Mouse (Mus musculus) forebrain, embryonic 15.5 days (tissue): ENCODE data around the gene Etfdh. TPM values are rescaled to one million over a fixed set of nuclear protein-coding genes. Genes with fewer than 3 reads are reported as not detected.

Experiments
- ATAC-seq: fragments of 200-750 bp; cut with Nextera tagmentation; replicated peaks from 2 replicates; pipeline ENCODE4 v1.8.0; 2017; ENCODE audit warnings: mild to moderate bottlenecking, moderate TSS enrichment, moderate library complexity
- H3K27ac ChIP-seq: fragments of 300-500 bp; sonication (generic); replicated peaks from 2 replicates; pipeline ENCODE4 v1.5.1; 2015; ENCODE audit warnings: mild to moderate bottlenecking, inconsistent platforms
- H3K27me3 ChIP-seq: fragments of 300-500 bp; sonication (generic); 2 replicates; pipeline ENCODE4 v1.6.1; 2015; ENCODE audit warnings: inconsistent platforms
- H3K36me3 ChIP-seq: fragments of 300-500 bp; sonication (generic); 2 replicates; pipeline ENCODE4 v1.6.1; 2015; ENCODE audit warnings: mild to moderate bottlenecking, inconsistent platforms
- H3K4me1 ChIP-seq: fragments of 300-500 bp; sonication (generic); 2 replicates; pipeline ENCODE4 v1.6.1; 2015; ENCODE audit warnings: inconsistent platforms
- H3K4me2 ChIP-seq: fragments of 300-500 bp; sonication (generic); replicated peaks from 2 replicates; pipeline ENCODE4 v1.6.1; 2015; ENCODE audit warnings: mild to moderate bottlenecking, inconsistent platforms
- H3K4me3 ChIP-seq: fragments of 300-500 bp; sonication (generic); 2 replicates; pipeline ENCODE4 v1.5.1; 2015; ENCODE audit warnings: mild to moderate bottlenecking, inconsistent platforms
- H3K9ac ChIP-seq: fragments of 300-500 bp; sonication (generic); replicated peaks from 2 replicates; pipeline ENCODE4 v1.6.1; 2015; ENCODE audit warnings: mild to moderate bottlenecking, inconsistent platforms
- H3K9me3 ChIP-seq: fragments of 300-500 bp; sonication (generic); 2 replicates; pipeline ENCODE4 v1.6.1; 2016; ENCODE audit warnings: inconsistent platforms
- WGBS: fragments of 180-500 bp; shearing (Covaris S2); methylation state at CpG from one replicate; pipeline ENCODE4 v1.1.7; 2015; ENCODE audit warnings: mixed read lengths; 5-methylcytosine and 5-hydroxymethylcytosine counted together
- polyA plus RNA-seq: library from polyadenylated mRNA; unstranded; fragments of >200 nt; fragmentation: Nextera tagmentation; extraction: Ambion mirVana; gene quantifications from 2 replicates; pipeline ENCODE4 v1.2.1, GENCODE M21; 2015

Etfdh gene
- polyA plus RNA-seq, 1 experiment from 2014 or later, result 42.6 TPM

DNA sequence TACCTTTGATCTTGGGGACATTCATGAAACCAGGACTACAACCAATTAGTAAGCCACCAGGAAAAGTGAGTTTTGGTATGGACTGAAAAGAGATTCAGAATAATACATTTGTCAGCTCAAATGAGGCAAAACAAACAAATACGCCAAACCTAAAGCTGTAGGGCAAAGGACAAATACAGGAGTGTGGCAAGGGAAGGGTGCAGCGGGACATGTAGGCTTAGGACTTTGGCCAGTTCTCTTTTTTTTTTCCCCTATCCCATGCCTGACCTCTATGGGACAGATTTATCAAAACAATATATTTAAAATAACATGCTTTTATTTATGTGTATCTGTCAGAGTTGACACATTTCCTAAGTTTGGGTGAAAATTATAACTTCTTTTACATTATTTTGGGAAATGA is 19.4 kb downstream of the Etfdh start:
- Histone ChIP-seq H3K4me3 (no peak overlapping the region), H3K36me3 (peaks cover 58% of the 10 kb centered on the region), H3K27me3 (no peaks in the 10 kb centered on the region), H3K9me3 (no peaks in the 10 kb centered on the region), H3K4me2 (no peak overlapping the region), H3K4me1 (no peaks in the 10 kb centered on the region), H3K27ac (no peak overlapping the region), H3K9ac (no peak overlapping the region)
- WGBS, result 90% methylated on average over 2 of the region's 2 CpGs
- no peak for ATAC-seq

GRCm38 (mm10) chr3:79595468-79595867 is 33.8 kb downstream of the Etfdh start:
- H3K4me1 ChIP-seq, result peaks cover 18% of the 10 kb centered on the region
- peaks cover 54% of the 10 kb centered on the region for H3K36me3 ChIP-seq
- H3K4me3 ChIP-seq, result no peak overlapping the region
- no peak overlapping the region for H3K4me2 ChIP-seq
- ATAC-seq, result no peak
- H3K9ac ChIP-seq, result no peak overlapping the region
- WGBS, result 94% methylated on average over 7 of the region's 7 CpGs
- H3K27me3 ChIP-seq, result no peaks in the 10 kb centered on the region
- no peak overlapping the region for H3K27ac ChIP-seq
- H3K9me3 ChIP-seq, result no peaks in the 10 kb centered on the region

DNA sequence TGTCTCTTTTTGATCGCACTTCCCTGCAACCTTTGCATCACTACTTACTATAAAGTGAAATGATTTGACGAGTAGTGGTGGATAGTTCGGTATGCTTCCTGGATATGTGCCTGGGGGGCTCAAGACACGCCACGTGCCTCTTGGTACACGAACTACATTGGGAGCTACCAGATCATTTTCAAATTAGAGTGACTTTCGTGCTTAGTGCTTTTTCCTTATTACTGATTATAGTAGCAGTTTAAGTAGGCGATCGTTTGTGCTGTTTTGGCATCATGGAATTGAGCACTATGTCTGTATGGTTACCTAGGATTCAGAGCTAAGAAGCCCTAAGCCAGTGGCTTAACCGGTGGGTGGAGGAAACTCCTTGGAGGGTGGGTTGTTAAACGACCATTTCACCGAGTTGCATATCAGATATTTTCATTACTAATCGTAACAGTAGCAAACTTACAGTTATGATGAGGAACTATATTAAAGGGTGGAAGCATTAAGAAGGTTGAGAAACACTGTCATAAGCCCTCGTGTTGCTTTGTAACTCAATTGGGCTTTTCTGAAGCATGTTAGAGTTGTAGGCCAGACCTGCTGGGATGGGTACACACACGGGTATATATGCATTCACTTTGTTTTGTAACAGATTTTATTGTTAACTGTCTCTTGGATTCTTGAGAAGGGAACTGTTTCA is 37.4 kb downstream of the Etfdh start:
- Histone ChIP-seq H3K4me3 (peak overlapping the region; percentile 78), H3K36me3 (peaks cover 26% of the 10 kb centered on the region), H3K4me2 (peak overlapping the region; percentile 61), H3K9me3 (no peaks in the 10 kb centered on the region), H3K4me1 (peaks cover 18% of the 10 kb centered on the region), H3K9ac (peak overlapping the region; percentile 78), H3K27ac (peak overlapping the region; percentile 74; the same call in 1 of the 2 replicates), H3K27me3 (no peaks in the 10 kb centered on the region)
- WGBS, result 6% methylated on average over 15 of the region's 15 CpGs
- ATAC-seq, result peak; percentile 37; the same call in 1 of the 2 replicates

DNA sequence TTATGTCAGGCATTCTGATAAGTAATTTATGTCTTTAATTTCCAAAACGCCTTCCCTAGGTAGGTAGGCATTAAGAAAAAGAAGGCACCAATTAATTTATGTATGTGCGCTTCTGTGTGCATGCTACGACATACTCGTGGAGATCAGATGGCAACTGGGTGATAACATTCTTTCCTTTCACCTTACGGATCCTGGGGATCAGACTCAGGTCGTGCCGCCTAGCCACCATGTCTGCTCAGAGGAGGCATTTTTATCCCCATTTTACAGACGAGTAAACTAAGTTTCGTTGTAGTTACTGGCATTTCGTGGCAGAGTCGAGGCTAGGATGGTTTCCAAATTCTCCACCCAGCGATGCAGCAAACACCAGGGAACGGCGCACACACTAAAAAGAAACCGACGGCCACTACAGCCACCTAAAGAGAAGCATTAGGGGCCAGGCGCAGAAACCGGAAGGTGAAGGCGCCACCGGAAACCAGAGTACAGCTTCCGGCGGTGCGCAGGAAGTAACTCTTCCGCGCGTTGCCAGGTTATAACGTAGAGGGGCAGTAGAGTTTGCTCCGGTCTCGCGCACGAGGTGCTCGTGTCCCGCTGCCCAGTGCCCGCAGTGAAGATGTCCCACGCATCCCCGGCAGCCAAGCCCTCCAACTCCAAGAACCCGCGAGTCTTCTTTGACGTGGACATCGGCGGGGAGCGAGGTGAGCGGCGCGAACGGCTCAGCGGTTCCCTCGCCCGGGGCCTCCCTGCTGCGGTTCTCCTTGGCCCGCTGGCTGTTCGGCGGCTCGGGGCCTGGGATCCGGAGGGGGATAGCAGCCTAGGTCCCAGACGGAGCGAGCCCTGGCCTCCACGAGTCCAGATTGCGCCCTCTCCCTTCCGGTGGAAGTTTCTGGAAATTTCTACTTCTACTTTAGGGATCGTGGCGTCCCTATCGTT is 38.2 kb downstream of the Etfdh start, which contains the start of gene Ppid:
Gene Ppid (plus strand): TSS at position 480 of the 930 bp plus-strand sequence.
- Histone ChIP-seq H3K4me3 (peak within 1 kb of the TSS; percentile 78), H3K27ac (peak within 1 kb of the TSS; percentile 74), H3K4me1 (peaks cover 18% of the 10 kb centered on the region), H3K9ac (peak within 1 kb of the TSS; percentile 78), H3K36me3 (peaks cover 20% of the 10 kb centered on the region), H3K27me3 (no peaks in the 10 kb centered on the region), H3K4me2 (peak within 1 kb of the TSS; percentile 61), H3K9me3 (no peaks in the 10 kb centered on the region)
- WGBS, result 3% methylated on average over 63 of the region's 63 CpGs
- ATAC-seq, result peak; percentile 89

GRCm38 (mm10) chr3:79589671-79590070 is 39.6 kb downstream of the Etfdh start:
- Histone ChIP-seq H3K9me3 (no peaks in the 10 kb centered on the region), H3K27ac (no peak overlapping the region), H3K4me2 (no peak overlapping the region), H3K4me3 (no peak overlapping the region), H3K27me3 (no peaks in the 10 kb centered on the region), H3K9ac (no peak overlapping the region), H3K36me3 (peaks cover 7% of the 10 kb centered on the region), H3K4me1 (peaks cover 18% of the 10 kb centered on the region)
- 85% methylated on average over 2 of the region's 2 CpGs for WGBS
- ATAC-seq, result no peak

DNA sequence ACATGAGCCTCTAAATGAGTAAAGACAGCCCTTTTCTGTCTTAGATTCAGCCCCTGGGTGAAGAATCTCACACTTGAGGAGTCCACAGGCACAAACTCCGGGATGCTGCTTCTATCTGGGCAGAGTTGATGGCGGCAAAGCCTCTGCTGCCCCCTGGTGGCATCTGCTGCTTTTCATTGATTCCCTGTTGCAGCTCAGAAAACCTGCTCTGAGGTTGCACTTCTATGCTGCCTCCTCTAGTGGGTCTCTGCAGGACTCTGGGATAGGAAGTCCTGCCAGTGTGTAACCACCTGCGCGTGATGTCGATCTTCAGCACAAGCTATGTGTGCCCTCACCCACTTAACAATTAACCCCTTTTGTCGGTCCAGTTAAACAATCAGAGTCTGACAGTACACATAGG is 42.5 kb downstream of the Etfdh start:
- WGBS, result 4% methylated on average over 6 of the region's 6 CpGs

GRCm38 (mm10) chr3:79579891-79580575 is 49.3 kb downstream of the Etfdh start:
- Histone ChIP-seq H3K36me3 (no peaks in the 10 kb centered on the region), H3K27me3 (no peaks in the 10 kb centered on the region), H3K9me3 (no peaks in the 10 kb centered on the region), H3K9ac (no peak overlapping the region), H3K4me1 (peaks cover 11% of the 10 kb centered on the region), H3K27ac (no peak overlapping the region), H3K4me3 (no peak overlapping the region), H3K4me2 (no peak overlapping the region)
- no peak for ATAC-seq
- WGBS, result 78% methylated on average over 5 of the region's 5 CpGs

More for the DNA sequence above, 42.5 kb downstream of the Etfdh start:
- Histone ChIP-seq H3K4me3 (no peak overlapping the region), H3K4me2 (no peak overlapping the region), H3K9ac (no peak overlapping the region), H3K36me3 (no peaks in the 10 kb centered on the region), H3K27ac (no peak overlapping the region), H3K27me3 (no peaks in the 10 kb centered on the region), H3K9me3 (no peaks in the 10 kb centered on the region), H3K4me1 (peaks cover 5% of the 10 kb centered on the region)
- peak; percentile 81 for ATAC-seq

GRCm38 (mm10) chr3:79578164-79578563 is 51.1 kb downstream of the Etfdh start:
- H3K4me3 ChIP-seq, result no peak overlapping the region
- 75% methylated on average over 6 of the region's 6 CpGs for WGBS

GRCm38 (mm10) chr3:79577606-79578005 is 51.7 kb downstream of the Etfdh start:
- no peaks in the 10 kb centered on the region for H3K36me3 ChIP-seq
- no peak overlapping the region for H3K4me3 ChIP-seq
- peaks cover 11% of the 10 kb centered on the region for H3K4me1 ChIP-seq
- 87% methylated on average over 6 of the region's 6 CpGs for WGBS
- no peak overlapping the region for H3K9ac ChIP-seq
- H3K27me3 ChIP-seq, result no peaks in the 10 kb centered on the region
- no peak overlapping the region for H3K27ac ChIP-seq
- no peak for ATAC-seq
- H3K4me2 ChIP-seq, result no peak overlapping the region
- no peaks in the 10 kb centered on the region for H3K9me3 ChIP-seq

More at GRCm38 (mm10) chr3:79578164-79578563, 51.1 kb downstream of the Etfdh start:
- Histone ChIP-seq H3K9me3 (no peaks in the 10 kb centered on the region), H3K36me3 (no peaks in the 10 kb centered on the region), H3K27ac (no peak overlapping the region), H3K4me2 (no peak overlapping the region), H3K4me1 (peaks cover 11% of the 10 kb centered on the region), H3K9ac (no peak overlapping the region), H3K27me3 (no peaks in the 10 kb centered on the region)
- no peak for ATAC-seq

GRCm38 (mm10) chr3:79576865-79577264 is 52.4 kb downstream of the Etfdh start:
- no peak overlapping the region for H3K27ac ChIP-seq
- H3K4me2 ChIP-seq, result no peak overlapping the region
- 38% methylated on average over 5 of the region's 5 CpGs for WGBS
- H3K36me3 ChIP-seq, result no peaks in the 10 kb centered on the region
- ATAC-seq, result no peak
- no peaks in the 10 kb centered on the region for H3K9me3 ChIP-seq
- peaks cover 11% of the 10 kb centered on the region for H3K4me1 ChIP-seq
- H3K9ac ChIP-seq, result no peak overlapping the region
- H3K27me3 ChIP-seq, result no peaks in the 10 kb centered on the region
- no peak overlapping the region for H3K4me3 ChIP-seq

DNA sequence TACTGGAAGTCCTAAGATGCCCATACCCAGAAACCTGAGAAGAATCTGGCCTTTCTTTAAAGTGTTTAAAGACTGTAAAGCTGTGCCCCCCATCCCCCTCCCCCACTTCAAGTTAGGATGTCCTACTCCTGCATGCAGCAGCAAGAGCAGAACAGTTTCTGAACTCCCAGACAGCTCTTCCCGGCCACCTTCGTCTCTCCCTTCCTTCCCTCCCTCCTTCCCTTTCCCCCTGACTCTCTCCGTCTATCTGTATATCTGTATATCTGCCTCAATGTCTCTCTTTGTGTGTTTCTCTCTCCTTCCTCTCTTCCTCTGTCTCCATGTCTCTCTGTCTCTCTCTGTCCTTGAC is 52.9 kb downstream of the Etfdh start:
- H3K27me3 ChIP-seq, result no peaks in the 10 kb centered on the region
- H3K4me2 ChIP-seq, result no peak overlapping the region
- WGBS, result 15% methylated on average over 3 of the region's 3 CpGs
- H3K27ac ChIP-seq, result no peak overlapping the region
- ATAC-seq, result peak; percentile 6; the same call in 1 of the 2 replicates
- H3K9me3 ChIP-seq, result no peaks in the 10 kb centered on the region
- peaks cover 11% of the 10 kb centered on the region for H3K4me1 ChIP-seq
- H3K4me3 ChIP-seq, result no peak overlapping the region
- H3K9ac ChIP-seq, result no peak overlapping the region
- no peaks in the 10 kb centered on the region for H3K36me3 ChIP-seq
